Mouse (Mus musculus) heart, embryonic 14.5 days (tissue): Measurements from ENCODE around the gene Clstn3. TPM values are rescaled to one million over a fixed set of nuclear protein-coding genes. Genes with fewer than 3 reads are reported as not detected.
A peak's percentile ranks its signal among the peaks of the same experiment; 100 is the strongest.
"Not testable (repeated sequence)": the region's sequence is repeated elsewhere in the genome, so short reads cannot be mapped to it uniquely, and the experiment has no call there.

Source experiments
- ATAC-seq: fragments of 200-750 bp; cut with Nextera tagmentation; 2 replicates; pipeline ENCODE4 v1.8.0; 2017; ENCODE audit warnings: low read depth, moderate TSS enrichment; ENCODE audit not compliant: insufficient number of reproducible peaks, insufficient read depth, low FRiP score
- H3K27ac ChIP-seq, 2 experiments: fragments of 200-500 bp in 1 of 2; fragments of 300-500 bp in 1 of 2; sonication (generic) in 1 of 2; replicated peaks in 1 of 2; 2 replicates each; pipeline ENCODE4 v1.5.1; 2012 to 2014; ENCODE audit warnings: low read depth in 2 of 2, low read length in 2 of 2, control low read depth in 1 of 2, mild to moderate bottlenecking in 1 of 2, mixed read lengths in 1 of 2; ENCODE audit not compliant: control insufficient read depth in 1 of 2, insufficient read depth in 1 of 2
- H3K27me3 ChIP-seq: fragments of 300-500 bp; sonication (generic); 2 replicates; pipeline ENCODE4 v1.6.1; 2014; ENCODE audit warnings: mild to moderate bottlenecking, low read length, control low read depth; ENCODE audit not compliant: control insufficient read depth, insufficient read depth
- H3K36me3 ChIP-seq: fragments of 300-500 bp; sonication (generic); 2 replicates; pipeline ENCODE4 v1.6.1; 2014; ENCODE audit warnings: mild to moderate bottlenecking, control low read depth, low read length, mixed read lengths; ENCODE audit not compliant: control insufficient read depth, insufficient read depth
- H3K4me1 ChIP-seq, 2 experiments: fragments of 200-500 bp in 1 of 2; fragments of 300-500 bp in 1 of 2; sonication (generic) in 1 of 2; 2 replicates each; pipeline ENCODE4 v1.6.1; 2012 to 2014; ENCODE audit warnings: low read length in 2 of 2, control low read depth in 1 of 2, mixed read lengths in 1 of 2; ENCODE audit not compliant: control insufficient read depth in 2 of 2, insufficient read depth in 2 of 2
- H3K4me2 ChIP-seq: fragments of 300-500 bp; sonication (generic); 2 replicates; pipeline ENCODE4 v1.6.1; 2014; ENCODE audit warnings: mild to moderate bottlenecking, low read length
- H3K4me3 ChIP-seq, 2 experiments: fragments of 200-500 bp in 1 of 2; fragments of 300-500 bp in 1 of 2; sonication (generic) in 1 of 2; 2 replicates each; pipeline ENCODE4 v1.5.1; 2012 to 2014; ENCODE audit warnings: low read length in 2 of 2, mild to moderate bottlenecking in 2 of 2, control low read depth in 1 of 2, low read depth in 1 of 2, moderate library complexity in 1 of 2; ENCODE audit not compliant: control insufficient read depth in 1 of 2, insufficient read depth in 1 of 2
- H3K9ac ChIP-seq: fragments of 300-500 bp; sonication (generic); 2 replicates; pipeline ENCODE4 v1.6.1; 2014; ENCODE audit warnings: mild to moderate bottlenecking, low read length
- H3K9me3 ChIP-seq: fragments of 300-500 bp; sonication (generic); 2 replicates; pipeline ENCODE4 v1.6.1; 2016; ENCODE audit warnings: low read length, control low read depth; ENCODE audit not compliant: control insufficient read depth
- WGBS: fragments of 180-500 bp; shearing (Covaris S2); extraction: QIAGEN DNeasy Blood & Tissue Kit; methylation state at CpG from one replicate; pipeline ENCODE4 v1.1.7; 2014; 5-methylcytosine and 5-hydroxymethylcytosine counted together
- polyA plus RNA-seq: library from polyadenylated mRNA; unstranded; fragments of >200 nt; fragmentation: Nextera tagmentation; extraction: Ambion mirVana; gene quantifications from 2 replicates; pipeline ENCODE4 v1.2.1, GENCODE M21; 2014

Gene Clstn3
- polyA plus RNA-seq, 1 experiment from 2014 or later: 1.5 TPM

- Histone ChIP-seq H3K9ac (peak overlapping the region; percentile 93; the same call in 1 of the 2 replicates), H3K27ac (no peak overlapping the region), H3K36me3 (peaks cover 26% of the 10 kb centered on the region), H3K9me3 (no peaks in the 10 kb centered on the region), H3K4me3 (peak overlapping the region; percentile 85 to 94), H3K4me1 (peaks cover 6 to 18% of the 10 kb centered on the region in 2 experiments), H3K27me3 (no peaks in the 10 kb centered on the region), H3K4me2 (peak overlapping the region; percentile 73)
- WGBS: 66% methylated on average over 3 of the region's 3 CpGs
- ATAC-seq: no peak
Observed at GRCm38 (mm10) chr6:124413770-124414149, 50.8 kb downstream of the Clstn3 start.

DNA sequence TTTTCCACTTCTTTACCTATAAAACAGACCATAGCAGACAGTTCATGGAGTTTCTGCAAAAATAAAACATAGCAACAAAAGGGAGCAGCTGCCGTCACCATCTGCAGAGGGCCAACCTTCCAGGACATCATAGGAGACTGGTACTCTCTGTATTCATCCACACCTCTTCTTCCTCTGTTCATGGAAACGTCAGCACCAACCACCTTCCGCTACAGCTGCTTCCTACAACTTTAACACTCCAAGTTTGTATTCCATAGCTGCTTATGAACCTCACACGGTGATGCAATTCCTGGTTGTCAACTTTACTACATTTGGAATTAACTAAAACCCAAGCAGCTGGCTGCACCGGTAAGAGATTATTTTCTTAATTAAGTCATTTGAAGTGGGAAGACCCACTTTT, 56.2 kb downstream of the Clstn3 start:
- Histone ChIP-seq H3K9me3 (no peaks in the 10 kb centered on the region), H3K4me2 (no peak overlapping the region), H3K4me3 (no peak overlapping the region), H3K9ac (no peak overlapping the region), H3K27ac (no peak overlapping the region), H3K36me3 (peaks cover 68% of the 10 kb centered on the region), H3K27me3 (no peaks in the 10 kb centered on the region), H3K4me1 (peaks cover 2 to 6% of the 10 kb centered on the region in 2 experiments; a peak in 3 of 4 replicates)
- no peak for ATAC-seq
- 86% methylated on average over 5 of the region's 5 CpGs for WGBS

DNA sequence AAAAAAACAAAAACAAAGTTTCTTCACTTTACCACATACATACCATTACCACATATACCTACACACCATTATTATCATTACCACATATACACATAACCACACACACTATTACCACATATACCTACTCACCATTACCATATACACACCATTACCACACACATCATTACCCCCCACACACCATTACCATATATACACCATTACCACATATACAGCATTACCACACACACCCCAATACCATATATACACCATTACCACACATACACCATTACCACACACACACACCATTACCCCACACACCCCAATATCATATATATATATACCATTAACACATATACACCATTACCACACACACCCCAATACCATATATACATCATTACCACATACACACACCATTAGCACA, 57.4 kb downstream of the Clstn3 start:
- H3K27me3 ChIP-seq: no peaks in the 10 kb centered on the region
- H3K4me2 ChIP-seq: no peak overlapping the region
- H3K27ac ChIP-seq: no peak overlapping the region
- no peak overlapping the region for H3K4me3 ChIP-seq
- H3K4me1 ChIP-seq: peaks cover 2 to 6% of the 10 kb centered on the region in 2 experiments; a peak in 2 of 4 replicates
- peaks cover 69% of the 10 kb centered on the region for H3K36me3 ChIP-seq
- no peak for ATAC-seq
- H3K9ac ChIP-seq: no peak overlapping the region
- H3K9me3 ChIP-seq: no peaks in the 10 kb centered on the region

GRCm38 (mm10) chr6:124406326-124406725, 58.3 kb downstream of the Clstn3 start:
- Histone ChIP-seq H3K36me3 (peaks cover 69% of the 10 kb centered on the region), H3K27ac (no peak overlapping the region), H3K9me3 (no peaks in the 10 kb centered on the region), H3K4me3 (no peak overlapping the region), H3K4me2 (no peak overlapping the region), H3K4me1 (peaks cover 2 to 6% of the 10 kb centered on the region in 2 experiments; a peak in 2 of 4 replicates), H3K9ac (no peak overlapping the region), H3K27me3 (no peaks in the 10 kb centered on the region)
- ATAC-seq: no peak
- WGBS: 91% methylated on average over 10 of the region's 10 CpGs

GRCm38 (mm10) chr6:124399738-124400137, 64.9 kb downstream of the Clstn3 start:
- Histone ChIP-seq H3K9me3 (no peaks in the 10 kb centered on the region), H3K4me3 (no peak overlapping the region), H3K27me3 (no peaks in the 10 kb centered on the region), H3K4me2 (no peak overlapping the region), H3K4me1 (no peaks in the 10 kb centered on the region; a peak in 1 of 4 replicates), H3K27ac (no peak overlapping the region), H3K36me3 (peaks cover 88% of the 10 kb centered on the region), H3K9ac (no peak overlapping the region)
- ATAC-seq: no peak
- 91% methylated on average over 6 of the region's 6 CpGs for WGBS

DNA sequence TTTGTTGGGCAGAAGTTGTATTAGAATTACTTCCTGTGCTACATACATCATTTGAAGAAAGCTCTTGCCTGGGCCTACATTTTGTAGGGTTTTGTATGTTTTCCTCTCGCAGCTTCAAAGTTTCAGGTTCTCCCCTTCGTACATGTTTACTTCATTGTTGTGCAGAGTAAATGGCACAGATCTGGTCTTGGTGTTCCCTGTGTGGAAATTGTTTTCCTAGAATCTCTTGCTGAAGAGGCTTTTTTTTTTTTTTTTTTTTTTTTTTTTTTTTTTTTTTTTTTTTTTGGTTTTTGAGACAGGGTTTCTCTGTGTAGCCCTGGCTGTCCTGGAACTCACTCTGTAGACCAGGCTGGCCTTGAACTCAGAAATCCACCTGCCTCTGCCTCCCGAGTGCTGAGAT, 69.6 kb downstream of the Clstn3 start:
- H3K4me3 ChIP-seq, H3K27me3 ChIP-seq, H3K27ac ChIP-seq, H3K9ac ChIP-seq, H3K4me1 ChIP-seq, ATAC-seq, H3K4me2 ChIP-seq, H3K9me3 ChIP-seq: not testable (repeated sequence)
- 92% methylated on average over 3 of the region's 3 CpGs for WGBS
- H3K36me3 ChIP-seq: peaks cover 42% of the 10 kb centered on the region

Other genes with a start within 250 kb of the Clstn3 start
- gene Vmn2r27, start 232.9 kb downstream of the Clstn3 start, polyA plus RNA-seq: not detected in 2 replicates
- gene Cd163, start 160.1 kb downstream of the Clstn3 start, polyA plus RNA-seq: 0.12 and 0.13 TPM in 2 replicates
- gene Pex5, start 49.7 kb downstream of the Clstn3 start, polyA plus RNA-seq: 20.8 and 22.8 TPM in 2 replicates
- 0.36 and 0.58 TPM in 2 replicates for gene C1rl, start 28.3 kb upstream of the Clstn3 start, polyA plus RNA-seq
- 0.55 and 0.59 TPM in 2 replicates for gene C1ra, start 47.6 kb upstream of the Clstn3 start, polyA plus RNA-seq
- gene C1s1, start 77.6 kb upstream of the Clstn3 start, polyA plus RNA-seq: 0.07 and 0.26 TPM in 2 replicates
- gene C1rb, start 105.5 kb upstream of the Clstn3 start, polyA plus RNA-seq: not detected in 2 replicates
- gene C1s2, start 171.3 kb upstream of the Clstn3 start, polyA plus RNA-seq: not detected in 2 replicates
- 45.0 and 47.7 TPM in 2 replicates for gene Lpcat3, start 198.2 kb upstream of the Clstn3 start, polyA plus RNA-seq
- 114 and 117 TPM in 2 replicates for gene Emg1, start 247.4 kb upstream of the Clstn3 start, polyA plus RNA-seq
- 295 and 326 TPM in 2 replicates for gene Phb2, start 247.5 kb upstream of the Clstn3 start, polyA plus RNA-seq